Mouse (Mus musculus) cortical plate, adult 2 months (tissue): ENCODE data around the gene Pms2.

ENCODE experiments used
- CTCF ChIP-seq: fragments of 200-500 bp; IDR thresholded peaks from 2 replicates; pipeline ENCODE4 v1.5.1; 2011; ENCODE audit warnings: mild to moderate bottlenecking, control low read depth, low read length; ENCODE audit not compliant: insufficient read depth; ENCODE audit errors: extremely low read depth
- POLR2A ChIP-seq: fragments of 200-500 bp; IDR thresholded peaks from 2 replicates; pipeline ENCODE4 v1.6.1; 2011; ENCODE audit warnings: mild to moderate bottlenecking, low read length, control low read depth; ENCODE audit not compliant: insufficient read depth; ENCODE audit errors: extremely low read depth

DNA sequence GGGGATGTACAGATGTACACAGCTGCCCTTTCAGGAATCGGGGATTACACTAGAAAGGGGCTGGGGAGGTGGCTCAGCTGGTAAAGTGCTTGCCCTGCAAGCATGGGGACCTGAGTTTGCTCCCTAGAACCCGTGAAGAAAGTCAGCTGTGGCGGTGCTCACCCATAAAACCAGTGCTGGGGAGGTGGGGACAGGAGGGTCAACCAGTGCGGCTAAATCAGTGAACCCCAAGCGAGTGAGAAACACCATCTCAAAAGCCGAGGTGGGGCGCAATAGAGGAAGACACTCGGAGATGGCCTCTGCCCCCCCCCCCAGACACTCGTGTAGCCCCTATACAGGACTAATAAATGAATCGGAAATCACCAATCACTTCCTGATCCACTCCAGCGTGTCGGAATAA, 56.9 kb downstream of the Pms2 start:
- TF ChIP-seq POLR2A (no peak), CTCF (no peak)
